Mouse (Mus musculus): ENCODE data around the gene Fcgr2b. TPM values are rescaled to one million over a fixed set of nuclear protein-coding genes. Genes with fewer than 3 reads are reported as not detected.

Fcgr2b gene
- total and polyA plus RNA-seq, 3 experiments, result 4.7 to 8.2 TPM; not detected in 1

- Histone ChIP-seq H3K4me1 (ENCODE audit: control insufficient read depth in 1 of 2, insufficient read depth in 2 of 2, low read length in 2 of 2) (peaks cover 5 to 11% of the 10 kb centered on the region in 2 experiments), H3K27ac (ENCODE audit: control insufficient read depth, low read depth, low read length) (no peak within 1 kb of the TSS), H3K9ac (ENCODE audit: control insufficient read depth, low read depth, low read length, poor library complexity, severe bottlenecking) (no peak within 1 kb of the TSS), H3K36me3 (ENCODE audit: control insufficient read depth in 1 of 2, insufficient read depth in 2 of 2, low read length in 2 of 2) (peaks cover 0 to 7% of the 10 kb centered on the region in 2 experiments; a peak in 2 of 4 replicates), H3K27me3 (ENCODE audit: control insufficient read depth in 1 of 2, insufficient read depth in 2 of 2, low read length in 2 of 2) (no peaks in the 10 kb centered on the region), H3K9me3 (replicated peaks; ENCODE audit: insufficient read depth, low read length) (no peaks in the 10 kb centered on the region), H3K4me3 (ENCODE audit: control insufficient read depth in 1 of 2, insufficient read depth in 1 of 2, low read depth in 2 of 2, low read length in 2 of 2) (no peak within 1 kb of the TSS), H3K79me2 (ENCODE audit: control insufficient read depth, insufficient read depth, low read length, poor library complexity) (no peaks in the 10 kb centered on the region)
- DNase-seq (ENCODE audit: low read depth, low spot score), result no peak
- TF ChIP-seq USF2 (IDR thresholded peaks at IDR 0.05; ENCODE audit: borderline replicate concordance in 1 of 2, insufficient read depth in 1 of 2, low read depth in 1 of 2, low read length in 2 of 2), result no peak
Observed at GRCm38 (mm10) chr1:170927378-170927777, 49.0 kb downstream of the Fcgr2b start, which contains the start of gene Fcrla. Fcrla (minus strand) TSS chr1:170927583.

- Histone ChIP-seq H3K4me3 (ENCODE audit: control insufficient read depth in 1 of 2, insufficient read depth in 1 of 2, low read depth in 2 of 2, low read length in 2 of 2) (no peak overlapping the region), H3K27ac (ENCODE audit: control insufficient read depth, low read depth, low read length) (no peak overlapping the region), H3K9ac (ENCODE audit: control insufficient read depth, low read depth, low read length, poor library complexity, severe bottlenecking) (no peak overlapping the region), H3K9me3 (replicated peaks; ENCODE audit: insufficient read depth, low read length) (no peaks in the 10 kb centered on the region), H3K27me3 (ENCODE audit: control insufficient read depth in 1 of 2, insufficient read depth in 2 of 2, low read length in 2 of 2) (no peaks in the 10 kb centered on the region), H3K36me3 (ENCODE audit: control insufficient read depth in 1 of 2, insufficient read depth in 2 of 2, low read length in 2 of 2) (peaks cover 0 to 5% of the 10 kb centered on the region in 2 experiments; a peak in 2 of 4 replicates), H3K79me2 (ENCODE audit: control insufficient read depth, insufficient read depth, low read length, poor library complexity) (no peaks in the 10 kb centered on the region), H3K4me1 (ENCODE audit: control insufficient read depth in 1 of 2, insufficient read depth in 2 of 2, low read length in 2 of 2) (peaks cover 3 to 9% of the 10 kb centered on the region in 2 experiments; a peak in 3 of 4 replicates)
- DNase-seq (ENCODE audit: low read depth, low spot score), result no peak
- TF ChIP-seq USF2 (IDR thresholded peaks at IDR 0.05; ENCODE audit: borderline replicate concordance in 1 of 2, insufficient read depth in 1 of 2, low read depth in 1 of 2, low read length in 2 of 2), result no peak
- TF ChIP-seq MYC (IDR thresholded peaks at IDR 0.05; ENCODE audit: low read depth, low read length), result no peak
- TF ChIP-seq MEF2A (IDR thresholded peaks at IDR 0.05; ENCODE audit: extremely low read depth, insufficient replicate concordance, low read depth, low read length, poor library complexity, severe bottlenecking), result no peak
- TF ChIP-seq CHD1 (IDR thresholded peaks at IDR 0.05; ENCODE audit: low read depth, low read length), result no peak
- TF ChIP-seq TAL1 (IDR thresholded peaks at IDR 0.05; ENCODE audit: low read length), result no peak
- no peak for TF ChIP-seq USF1 (IDR thresholded peaks at IDR 0.05; ENCODE audit: low read depth, low read length)
- TF ChIP-seq POLR2AphosphoS2 (IDR thresholded peaks at IDR 0.05; ENCODE audit: low read length), result no peak
- TF ChIP-seq RAD21 (IDR thresholded peaks at IDR 0.05; ENCODE audit: low read depth, low read length), result no peak
- TF ChIP-seq JUND (IDR thresholded peaks at IDR 0.05; ENCODE audit: low read depth, low read length), result no peak
- TF ChIP-seq HCFC1 (IDR thresholded peaks at IDR 0.05; ENCODE audit: low read depth, low read length), result no peak
- TF ChIP-seq NELFE (IDR thresholded peaks at IDR 0.05; ENCODE audit: low read depth, low read length), result no peak
- TF ChIP-seq KAT2A (conservative IDR thresholded peaks at IDR 0.05; ENCODE audit: low read depth, low read length), result no peak
- TF ChIP-seq RCOR1 (IDR thresholded peaks at IDR 0.05; ENCODE audit: low read depth, low read length), result no peak
- TF ChIP-seq ZKSCAN1 (IDR thresholded peaks at IDR 0.05; ENCODE audit: low read depth, low read length), result no peak
Observed at GRCm38 (mm10) chr1:170926941-170927340, 49.4 kb downstream of the Fcgr2b start.

Data from MEL (cell line).